Mouse (Mus musculus) olfactory bulb, adult 2 months (tissue): ENCODE data around the gene Car15. TPM values are rescaled to one million over a fixed set of nuclear protein-coding genes. Genes with fewer than 3 reads are reported as not detected.
A peak's percentile ranks its signal among the peaks of the same experiment; 100 is the strongest.

Experiments
- H3K27ac ChIP-seq: fragments of 200-500 bp; 2 replicates; pipeline ENCODE4 v1.5.1; 2012; ENCODE audit warnings: low read depth, low read length; ENCODE audit not compliant: insufficient read depth
- H3K4me1 ChIP-seq: fragments of 200-500 bp; 2 replicates; pipeline ENCODE4 v1.6.1; 2012; ENCODE audit warnings: low read length; ENCODE audit not compliant: control insufficient read depth, insufficient read depth
- H3K4me3 ChIP-seq: fragments of 200-500 bp; 2 replicates; pipeline ENCODE4 v1.5.1; 2012; ENCODE audit warnings: mild to moderate bottlenecking, low read depth, low read length, moderate library complexity; ENCODE audit not compliant: insufficient read depth
- CTCF ChIP-seq: fragments of 200-500 bp; IDR thresholded peaks from 2 replicates; pipeline ENCODE4 v1.5.1; 2012; ENCODE audit warnings: low read depth, mild to moderate bottlenecking, low read length, moderate library complexity; ENCODE audit not compliant: insufficient read depth
- POLR2A ChIP-seq: fragments of 200-500 bp; IDR thresholded peaks from 2 replicates; pipeline ENCODE4 v1.6.1; 2012; ENCODE audit warnings: mild to moderate bottlenecking, low read depth, low read length, moderate library complexity; ENCODE audit not compliant: insufficient read depth
- WGBS: fragments of 180-500 bp; shearing (Covaris S2); methylation state at CpG from one replicate; pipeline ENCODE4 v1.1.7; 2018; 5-methylcytosine and 5-hydroxymethylcytosine counted together
- polyA plus RNA-seq: library from polyadenylated mRNA; stranded (reverse); fragments of >200 nt; gene quantifications from 2 replicates; pipeline ENCODE4 v1.2.4, GENCODE M21; 2012; ENCODE audit warnings: low replicate concordance; ENCODE audit not compliant: missing spikeins, insufficient read depth, insufficient read length

Gene Car15
- polyA plus RNA-seq, 1 experiment = not detected

DNA sequence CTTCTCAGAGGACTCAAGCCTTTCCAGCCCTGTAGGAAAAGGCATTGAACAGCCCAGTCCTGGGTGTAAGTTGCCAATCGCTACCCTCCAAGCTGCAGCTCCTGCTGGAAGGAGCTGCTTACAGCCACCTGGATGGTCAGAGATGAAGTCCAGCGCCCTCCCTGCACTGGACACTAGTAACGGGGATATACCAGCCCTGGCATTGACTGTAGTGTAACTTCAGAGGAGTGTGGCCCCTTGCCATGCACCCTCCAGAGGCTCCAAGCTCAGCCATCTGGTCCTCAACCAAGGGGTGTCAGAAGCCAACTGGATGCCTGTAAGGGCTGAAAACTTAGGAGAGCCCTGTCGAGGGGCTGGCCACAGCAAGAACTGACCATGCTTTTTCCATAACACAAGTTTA is 1.8 kb upstream of the Car15 start:
- H3K27ac ChIP-seq = no peak overlapping the region
- H3K4me1 ChIP-seq = peaks cover 3% of the 10 kb centered on the region
- 60% methylated on average over 4 of the region's 4 CpGs for WGBS
- H3K4me3 ChIP-seq = no peak overlapping the region
- TF ChIP-seq CTCF (no peak), POLR2A (no peak)

GRCm38 (mm10) chr16:17835481-17835880 is 2.7 kb downstream of the Car15 start:
- no peak overlapping the region for H3K4me3 ChIP-seq
- 52% methylated on average over 13 of the region's 13 CpGs for whole genome bisulfite sequencing
- H3K4me1 ChIP-seq = peaks cover 17% of the 10 kb centered on the region
- TF ChIP-seq CTCF (no peak), POLR2A (no peak)
- H3K27ac ChIP-seq = no peak overlapping the region

DNA sequence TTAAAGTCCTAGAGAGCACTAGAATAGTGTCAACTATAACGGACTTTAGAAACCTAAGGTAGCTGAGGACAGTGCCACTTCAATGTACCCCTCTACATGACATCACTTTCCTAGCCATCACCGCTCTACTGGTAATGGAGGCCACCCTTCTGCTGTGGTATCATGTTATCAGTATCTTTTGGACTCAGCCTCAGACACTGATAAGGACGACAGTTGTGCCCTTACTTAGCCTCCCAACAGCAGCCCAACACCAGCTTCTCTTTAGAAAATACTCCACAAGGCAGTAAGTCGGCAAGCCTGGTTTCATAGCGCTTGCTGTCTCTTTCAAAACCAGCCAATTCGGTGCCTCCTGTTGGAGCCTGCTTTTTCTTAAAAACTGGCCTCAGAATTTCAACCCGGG is 3.6 kb downstream of the Car15 start:
- Histone ChIP-seq H3K4me1 (peaks cover 17% of the 10 kb centered on the region), H3K4me3 (peak overlapping the region; percentile 68), H3K27ac (0 out of 2 replicates have a peak overlapping the region, but pooled peaks have one; percentile 61)
- WGBS = 33% methylated on average over 7 of the region's 7 CpGs
- no peak for TF ChIP-seq CTCF
- no peak for TF ChIP-seq POLR2A

- Histone ChIP-seq H3K4me1 (peaks cover 17% of the 10 kb centered on the region), H3K4me3 (peak overlapping the region; percentile 68), H3K27ac (peak overlapping the region; percentile 71)
- no peak for TF ChIP-seq POLR2A
- TF ChIP-seq CTCF = no peak
- WGBS = 8% methylated on average over 102 of the region's 103 CpGs
Observed at GRCm38 (mm10) chr16:17833681-17834399, 4.3 kb downstream of the Car15 start.

- WGBS = under 1% methylated on average over 37 of the region's 37 CpGs
- peak overlapping the region; percentile 68 for H3K4me3 ChIP-seq
- no peak for TF ChIP-seq CTCF
- 0 out of 2 replicates have a peak, but pooled peaks have one; percentile 11 for TF ChIP-seq POLR2A
Observed at GRCm38 (mm10) chr16:17833321-17833680, 4.9 kb downstream of the Car15 start.

GRCm38 (mm10) chr16:17832821-17833220 is 5.3 kb downstream of the Car15 start, which contains the start of gene B830017H08Rik:
Gene B830017H08Rik (plus strand): TSS chr16:17833121.
- WGBS = 31% methylated on average over 7 of the region's 7 CpGs
- H3K4me3 ChIP-seq = peak within 1 kb of the TSS; percentile 68
- TF ChIP-seq POLR2A (no peak), CTCF (no peak)

More at GRCm38 (mm10) chr16:17833321-17833680, 4.9 kb downstream of the Car15 start:
- peaks cover 17% of the 10 kb centered on the region for H3K4me1 ChIP-seq
- peak overlapping the region; percentile 71; the same call in 1 of the 2 replicates for H3K27ac ChIP-seq

DNA sequence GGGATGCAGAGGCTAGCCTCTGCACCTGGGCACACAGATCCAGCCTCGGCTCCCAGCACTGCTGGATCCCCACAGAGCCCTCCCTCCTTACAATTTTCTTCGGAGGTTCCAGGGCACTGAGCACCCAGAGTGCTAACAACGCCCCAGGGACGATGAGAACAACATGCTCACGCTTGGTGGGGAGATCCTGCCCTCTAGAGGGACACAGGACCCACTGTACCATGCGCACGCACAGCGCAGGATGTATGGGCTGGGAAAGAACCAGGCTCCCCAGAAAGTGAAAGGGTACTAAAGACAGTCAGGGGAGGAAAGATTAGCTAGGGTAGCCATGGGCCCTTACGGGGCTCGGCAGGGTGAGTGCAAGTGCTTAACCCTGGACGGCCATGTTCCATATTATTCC is 6.4 kb downstream of the Car15 start:
- WGBS = 22% methylated on average over 11 of the region's 11 CpGs
- TF ChIP-seq POLR2A (no peak), CTCF (no peak)
- Histone ChIP-seq H3K27ac (no peak overlapping the region), H3K4me3 (no peak overlapping the region), H3K4me1 (peaks cover 17% of the 10 kb centered on the region)

More at GRCm38 (mm10) chr16:17832821-17833220, 5.3 kb downstream of the Car15 start, which contains the start of gene B830017H08Rik:
- peaks cover 17% of the 10 kb centered on the region for H3K4me1 ChIP-seq
- H3K27ac ChIP-seq = peak within 1 kb of the TSS; percentile 71

DNA sequence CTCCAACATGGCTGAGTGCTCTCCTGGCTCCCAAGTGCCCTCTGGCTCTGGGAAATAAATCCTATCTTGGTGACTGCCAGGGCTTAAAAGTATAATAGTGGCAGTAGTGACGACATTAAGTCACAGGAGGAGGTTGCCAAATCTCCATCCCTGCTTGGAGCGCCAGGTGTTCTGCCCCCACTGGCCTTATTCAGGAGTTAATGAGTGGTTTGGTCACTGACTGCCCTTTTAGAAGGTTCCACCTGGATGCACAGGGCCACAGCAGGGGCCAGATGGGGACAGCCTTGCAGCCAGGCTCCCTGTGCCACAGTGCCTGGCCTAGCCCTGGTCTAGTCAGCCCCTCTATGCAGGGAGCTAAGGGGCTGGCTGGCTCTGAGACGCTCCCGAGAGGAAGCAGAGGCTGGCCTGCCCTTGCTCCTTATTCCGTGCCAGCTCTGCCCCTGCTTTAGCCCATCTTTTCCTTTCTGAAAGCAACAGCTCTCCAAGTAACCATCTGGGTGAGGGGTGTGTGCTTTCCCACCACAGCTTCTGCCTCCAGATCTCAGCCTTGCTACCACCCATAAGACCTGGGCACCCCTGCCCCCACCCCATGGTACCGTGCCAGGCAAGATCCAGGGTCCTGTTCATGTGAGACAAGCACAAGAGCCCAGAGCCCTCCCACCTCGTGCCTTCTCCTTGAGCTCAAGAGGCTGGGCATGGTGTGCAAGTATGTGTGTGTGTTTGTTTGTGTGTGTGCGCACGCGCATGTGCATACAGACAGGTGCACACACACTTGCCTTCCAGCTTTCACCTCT is 7.6 kb downstream of the Car15 start:
- 59% methylated on average over 10 of the region's 10 CpGs for WGBS
- Histone ChIP-seq H3K4me3 (no peak overlapping the region), H3K4me1 (peaks cover 14% of the 10 kb centered on the region), H3K27ac (no peak overlapping the region)
- no peak for TF ChIP-seq CTCF
- no peak for TF ChIP-seq POLR2A

- Histone ChIP-seq H3K4me1 (peaks cover 9% of the 10 kb centered on the region), H3K4me3 (no peak overlapping the region), H3K27ac (no peak overlapping the region)
- WGBS = 78% methylated on average over 3 of the region's 3 CpGs
- no peak for TF ChIP-seq POLR2A
- TF ChIP-seq CTCF = no peak
Observed at GRCm38 (mm10) chr16:17828867-17829266, 9.3 kb downstream of the Car15 start.

GRCm38 (mm10) chr16:17828229-17828628 is 9.9 kb downstream of the Car15 start:
- Histone ChIP-seq H3K4me3 (no peak overlapping the region), H3K4me1 (peaks cover 7% of the 10 kb centered on the region), H3K27ac (no peak overlapping the region)
- 95% methylated on average over 2 of the region's 2 CpGs for WGBS
- TF ChIP-seq CTCF = no peak
- TF ChIP-seq POLR2A = no peak
